Mouse (Mus musculus) C2C12 (cell line): ENCODE measurements at regions not wholly inside any gene's neighbourhood (a gene's known extent, or its start where the extent isn't known, plus 50 kb on each side); places are given as distances from the start of the nearest gene placed in this dataset.

Experiments
- CTCF ChIP-seq: IDR thresholded peaks from one replicate; pipeline ENCODE4 v1.5.1; 2011; ENCODE audit not compliant: control insufficient read depth, insufficient read depth, insufficient read length
- USF1 ChIP-seq: IDR thresholded peaks from one replicate; pipeline ENCODE4 v1.6.1; 2011; ENCODE audit warnings: low read depth, mild to moderate bottlenecking, control low read depth, moderate library complexity

- TF ChIP-seq CTCF (no peak), USF1 (no peak)
Observed at GRCm38 (mm10) chr12:51100868-51101267, 247.0 kb upstream of the G2e3 start.
